Mouse (Mus musculus) heart, postnatal 0 days (tissue): ENCODE data around the gene Traf7.

Experiments used
- CTCF ChIP-seq: IDR thresholded peaks from 2 replicates; pipeline ENCODE4 v1.5.1; 2016; ENCODE audit warnings: antibody characterized with exemption, control low read depth, low read depth
- EP300 ChIP-seq: IDR thresholded peaks from 2 replicates; pipeline ENCODE4 v1.6.1; 2016; ENCODE audit warnings: antibody characterized with exemption, low read depth

DNA sequence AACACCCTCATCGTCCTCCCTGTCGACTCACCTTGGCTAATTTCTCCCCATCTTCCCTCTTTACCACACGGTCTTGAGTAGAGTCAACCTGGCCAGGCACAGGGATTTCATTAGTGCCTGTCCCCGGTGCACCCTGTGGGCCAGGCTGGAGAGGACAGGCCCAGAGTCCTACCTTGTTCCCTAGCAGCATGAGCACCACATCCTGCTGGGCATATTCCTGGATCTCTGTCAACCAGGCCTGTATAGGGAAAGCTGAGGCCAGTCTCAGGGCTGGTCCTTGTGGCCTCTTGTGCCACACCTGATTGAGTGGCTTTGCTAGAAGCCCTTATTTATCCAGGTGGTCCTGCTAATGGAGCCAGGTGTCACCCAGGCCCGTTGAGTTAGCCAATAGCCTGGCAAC is 2.1 kb upstream of the Traf7 start:
- TF ChIP-seq CTCF, result no peak
- TF ChIP-seq EP300, result no peak
